In the genomic region with DNA sequence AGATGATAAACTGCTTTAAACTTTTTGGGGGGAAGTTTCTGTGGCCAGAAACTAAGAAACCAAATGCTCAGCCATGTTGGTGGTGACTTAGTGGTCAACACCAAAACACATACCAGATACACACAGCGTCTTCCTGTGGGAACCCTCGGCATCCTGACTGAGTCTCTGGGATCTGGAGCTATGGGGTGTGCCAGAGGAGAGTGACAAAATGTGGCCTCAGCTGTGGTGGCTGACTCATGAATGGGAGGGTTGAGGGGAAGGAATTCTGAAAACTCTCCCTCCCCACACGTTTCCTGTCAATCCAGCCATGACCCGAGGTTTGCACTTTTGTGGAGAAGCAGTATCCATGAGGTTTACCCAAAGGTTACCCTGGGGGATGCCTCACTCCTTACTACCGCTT, we compare ENCODE assay signal across 21 mouse cellular contexts. TPM values are rescaled to one million over a fixed set of nuclear protein-coding genes. Genes with fewer than 3 reads are reported as not detected.
DNase-seq lines count a peak whose midpoint lies in the region; ATAC-seq lines count a peak whose summit lies in the region.
"Had no signal": no experiment of that assay in that cellular context is flagged by ENCODE, and none has a peak within 500 bp of the region (broad histone marks: within the 10 kb centered on the region; RNA-seq: fewer than 3 reads in every experiment).

No protein-coding gene starts in this region.

- no peaks in the 10 kb centered on the region for H3K36me3 ChIP-seq in forebrain, embryonic 16.5 days (ENCODE audit: control insufficient read depth, insufficient read depth)
- H3K36me3 ChIP-seq: forebrain, embryonic 15.5 days; heart, embryonic 15.5 days; limb, embryonic 10.5 days; liver, embryonic 13.5 days had no signal

- ATAC-seq in forebrain, embryonic 16.5 days: no peak
- ATAC-seq: forebrain, embryonic 15.5 days; intestine, postnatal 0 days had no signal

- no peak overlapping the region for H3K9ac ChIP-seq in forebrain, embryonic 16.5 days (replicated peaks; ENCODE audit: low read depth, low read length)
- H3K9ac ChIP-seq: forebrain, embryonic 15.5 days; heart, embryonic 15.5 days; hindbrain, embryonic 14.5 days; liver, embryonic 13.5 days had no signal

- intact Hi-C loops in gastrocnemius, postnatal 14 days (cut with DNase I; ENCODE audit: low total_unique reads): no loop called here

- no peak overlapping the region for H3K4me2 ChIP-seq in forebrain, embryonic 16.5 days (ENCODE audit: low read length)
- H3K4me2 ChIP-seq: forebrain, embryonic 15.5 days; heart, embryonic 15.5 days; hindbrain, embryonic 14.5 days; liver, embryonic 13.5 days had no signal

- no peaks in the 10 kb centered on the region for H3K4me1 ChIP-seq in forebrain, embryonic 16.5 days (replicated peaks; ENCODE audit: control insufficient read depth, insufficient read depth, low read length)
- H3K4me1 ChIP-seq: forebrain, embryonic 15.5 days; heart, embryonic 15.5 days; limb, embryonic 10.5 days; liver, embryonic 13.5 days had no signal

- H3K4me3 ChIP-seq in forebrain, embryonic 16.5 days (replicated peaks; ENCODE audit: low read length): no peak overlapping the region
- H3K4me3 ChIP-seq: forebrain, embryonic 15.5 days; heart, embryonic 15.5 days; left cerebral cortex, adult 2 months; limb, embryonic 10.5 days; liver, embryonic 13.5 days had no signal

- no peaks in the 10 kb centered on the region for H3K9me3 ChIP-seq in forebrain, embryonic 16.5 days (ENCODE audit: control insufficient read depth, low read length)
- H3K9me3 ChIP-seq: forebrain, embryonic 15.5 days; heart, embryonic 15.5 days; limb, embryonic 10.5 days; liver, embryonic 13.5 days had no signal

- peak; percentile 23 for DNase-seq in gastrocnemius, adult 18-20 months (ENCODE audit: low spot score)
- DNase-seq in gastrocnemius, postnatal 14 days: no peak
- peak; percentile 79 for DNase-seq in 3134 (ENCODE audit: extremely low read depth, insufficient read length, low spot score)
- peak; percentile 2 for DNase-seq in CD4-positive helper T cell, adult 2 months (ENCODE audit: low read depth, low spot score)
- DNase-seq in heart, postnatal 4 days: peak; percentile 29
- DNase-seq in spleen, postnatal 10 days (ENCODE audit: low spot score in 2 of 2): no peak
- DNase-seq: cerebellum, adult 9-10 months; liver, embryonic 13.5 days; midbrain, embryonic 14.5 days; right cerebral cortex, adult 18-20 months; thymus, adult 18-20 months had no signal

- H3K27me3 ChIP-seq in forebrain, embryonic 16.5 days (replicated peaks; ENCODE audit: control insufficient read depth, insufficient read depth, low read length): no peaks in the 10 kb centered on the region
- H3K27me3 ChIP-seq: forebrain, embryonic 15.5 days; heart, embryonic 15.5 days; liver, embryonic 13.5 days had no signal

- no peak overlapping the region for H3K27ac ChIP-seq in forebrain, embryonic 16.5 days (ENCODE audit: low read length)
- H3K27ac ChIP-seq: forebrain, embryonic 15.5 days; heart, embryonic 15.5 days; hindbrain, embryonic 14.5 days; kidney, postnatal 0 days; left cerebral cortex, adult 2 months; limb, embryonic 10.5 days; liver, embryonic 13.5 days had no signal

- WGBS in forebrain, embryonic 16.5 days: 84% methylated on average over 5 of the region's 5 CpGs

RNA-seq across cellular contexts. Expression of gene Me3, which starts 32.0 kb away (rescaled TPM):
- 100 to 1,000 TPM; 109 to 122 TPM for total RNA-seq in gastrocnemius, adult 18-20 months (2021)
- total RNA-seq in gastrocnemius, postnatal 14 days (2021): 100 to 1,000 TPM in 1 of 2 experiments, 10 to 100 TPM in 1; 86.5 to 101 TPM
- 10 to 100 TPM; 50.7 to 54.0 TPM for total RNA-seq in heart, postnatal 4 days (2021)
- 4.3 and 6.5 TPM in 2 replicates for polyA plus RNA-seq in forebrain, embryonic 16.5 days (2015; fragmentation: Nextera tagmentation; extraction: Ambion mirVana)
- total RNA-seq: megakaryocyte, adult 5-6 weeks; MEL had no signal

Comparison
In these comparisons a context has a peak if more than half of its experiments do, and no peak if none do; other contexts are left out.
1. DNase-seq: peak in gastrocnemius, adult 18-20 months (single experiment), 3134 (single experiment), CD4-positive helper T cell, adult 2 months (single experiment) and heart, postnatal 4 days (single experiment); none in gastrocnemius, postnatal 14 days (single experiment) and spleen, postnatal 10 days (0 of 2).